Mouse (Mus musculus): ENCODE data around the gene Nrxn3. TPM values are rescaled to one million over a fixed set of nuclear protein-coding genes. Genes with fewer than 3 reads are reported as not detected.

Gene Nrxn3
- 6.4 and 6.9 TPM in 2 replicates for polyA plus RNA-seq (2016; fragmentation: Nextera tagmentation; extraction: Ambion mirVana)

DNA sequence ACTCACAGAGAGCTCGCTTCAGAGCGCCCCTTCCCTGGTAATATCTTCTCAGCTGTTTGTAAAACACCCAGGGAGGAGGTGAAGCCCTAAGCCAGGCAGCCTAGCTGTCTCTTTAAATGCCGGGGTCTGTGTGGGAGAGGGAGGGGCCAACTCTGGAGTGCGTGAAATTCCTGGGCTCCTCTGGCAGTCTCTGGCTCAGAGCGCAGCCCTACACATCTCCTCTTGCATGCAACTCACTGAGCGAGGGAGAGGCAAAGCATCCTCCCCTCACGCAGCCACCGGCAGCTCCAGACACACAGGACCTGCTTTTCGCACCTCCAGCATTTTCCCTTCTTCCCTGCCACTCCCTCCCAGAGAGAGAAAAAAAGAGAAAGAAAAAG is at the start of gene Nrxn3:
Gene Nrxn3, plus strand, starts transcription at position 186 of the 380 bp plus-strand sequence.
- H3K9me3 ChIP-seq: no peaks in the 10 kb centered on the region
- no peak within 1 kb of the TSS for H3K27ac ChIP-seq
- 2% methylated on average over 9 of the region's 9 CpGs for WGBS

DNA sequence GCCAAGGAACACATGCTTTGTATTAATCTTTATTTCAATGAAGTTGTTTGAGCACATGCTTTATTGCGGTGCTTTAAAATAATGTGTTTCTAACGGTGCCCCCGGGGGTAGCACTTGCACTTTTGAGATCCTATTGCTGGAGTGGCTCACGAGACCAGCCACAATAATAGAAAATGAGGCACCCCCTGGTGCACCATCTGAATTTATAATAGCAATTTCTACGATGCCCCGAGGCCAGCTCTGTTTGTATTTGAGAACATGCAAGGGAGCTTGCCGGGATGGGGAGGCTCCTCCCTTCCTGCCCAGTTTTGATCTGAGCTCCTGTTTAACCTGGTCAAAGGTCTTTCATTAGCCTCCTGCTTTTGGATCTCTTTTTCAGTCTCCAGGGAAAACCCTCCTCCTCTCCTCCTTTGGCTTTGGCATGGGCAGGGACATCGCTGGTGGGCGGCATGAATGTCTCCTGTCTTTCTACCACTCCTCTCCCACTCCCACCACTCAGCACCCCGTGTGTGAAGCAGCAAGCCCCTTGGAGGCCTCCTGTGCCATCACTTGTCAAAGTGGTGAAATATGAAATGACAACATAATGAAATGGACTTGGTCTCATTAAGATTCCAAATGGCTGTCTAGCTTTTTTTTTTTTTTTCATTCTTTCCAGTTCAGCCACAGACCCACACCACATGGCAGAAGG is 18.4 kb upstream of the Nrxn3 start:
- Histone ChIP-seq H3K4me1 (peaks cover 7% of the 10 kb centered on the region; the same call in 1 of the 2 replicates), H3K27me3 (ENCODE audit: poor library complexity, severe bottlenecking) (no peaks in the 10 kb centered on the region), H3K36me3 (replicated peaks) (no peaks in the 10 kb centered on the region), H3K27ac (no peak overlapping the region), H3K9me3 (no peaks in the 10 kb centered on the region), H3K4me3 (no peak overlapping the region)
- DNase-seq (ENCODE audit: extremely low spot score, low spot score): no peak
- WGBS: 75% methylated on average over 10 of the region's 10 CpGs

More for the DNA sequence above, at the start of gene Nrxn3:
- H3K4me3 ChIP-seq: peak within 1 kb of the TSS; percentile 48
- H3K27me3 ChIP-seq (ENCODE audit: poor library complexity, severe bottlenecking): peaks cover 13% of the 10 kb centered on the region; the same call in 1 of the 2 replicates
- H3K36me3 ChIP-seq (replicated peaks): no peaks in the 10 kb centered on the region
- peaks cover 14% of the 10 kb centered on the region for H3K4me1 ChIP-seq
- DNase-seq (ENCODE audit: extremely low spot score, low spot score): peak; percentile 74

DNA sequence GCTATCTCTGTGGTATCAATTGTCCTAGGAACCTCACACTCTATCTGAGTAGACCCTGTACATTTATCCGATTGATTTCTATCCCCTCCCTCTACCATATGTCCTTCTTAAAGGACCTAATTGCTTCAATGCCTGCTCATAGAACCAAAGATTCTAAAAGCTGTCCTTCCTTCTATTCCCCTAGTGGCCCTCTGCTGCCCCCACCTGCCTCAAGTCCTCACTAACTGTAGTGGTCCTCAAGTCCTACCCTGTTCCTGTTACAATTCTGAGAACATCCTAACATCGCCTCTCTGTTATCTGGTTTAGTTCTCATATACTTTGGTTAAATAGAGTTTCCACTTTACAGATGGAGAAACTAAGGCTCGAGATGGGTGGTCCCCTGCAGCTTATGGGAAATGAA is 16.7 kb upstream of the Nrxn3 start:
- peaks cover 7% of the 10 kb centered on the region; the same call in 1 of the 2 replicates for H3K4me1 ChIP-seq
- H3K27me3 ChIP-seq (ENCODE audit: poor library complexity, severe bottlenecking): no peaks in the 10 kb centered on the region
- H3K27ac ChIP-seq: no peak overlapping the region
- whole genome bisulfite sequencing: 77% methylated on average over 3 of the region's 3 CpGs
- no peaks in the 10 kb centered on the region for H3K36me3 ChIP-seq (replicated peaks)
- no peaks in the 10 kb centered on the region for H3K9me3 ChIP-seq
- H3K4me3 ChIP-seq: no peak overlapping the region
- no peak for DNase-seq (ENCODE audit: extremely low spot score, low spot score)

DNA sequence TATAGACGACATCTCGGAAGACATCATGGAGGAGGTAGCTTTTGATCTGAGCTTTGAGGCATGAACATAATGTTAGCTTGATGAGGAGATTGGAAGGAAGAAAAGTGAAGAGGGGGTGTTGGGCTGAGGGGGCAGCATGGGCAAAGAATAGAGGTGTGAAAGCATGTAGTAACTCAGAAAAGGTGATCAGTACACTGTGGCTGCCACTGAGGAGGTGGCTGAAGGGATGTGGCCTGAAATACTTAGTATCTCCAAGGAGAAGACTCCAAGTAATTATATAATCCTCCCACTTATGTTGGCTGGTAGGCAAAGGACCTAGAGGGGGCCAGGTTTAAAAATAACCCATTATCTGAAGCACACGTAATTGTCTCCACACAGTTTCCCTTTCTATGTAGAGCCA is 14.9 kb upstream of the Nrxn3 start:
- no peak for DNase-seq (ENCODE audit: extremely low spot score, low spot score)
- H3K27ac ChIP-seq: no peak overlapping the region
- H3K9me3 ChIP-seq: no peaks in the 10 kb centered on the region
- H3K4me3 ChIP-seq: no peak overlapping the region
- 91% methylated on average over 3 of the region's 3 CpGs for WGBS
- no peaks in the 10 kb centered on the region for H3K36me3 ChIP-seq (replicated peaks)
- peaks cover 7% of the 10 kb centered on the region; the same call in 1 of the 2 replicates for H3K4me1 ChIP-seq
- H3K27me3 ChIP-seq (ENCODE audit: poor library complexity, severe bottlenecking): no peaks in the 10 kb centered on the region

DNA sequence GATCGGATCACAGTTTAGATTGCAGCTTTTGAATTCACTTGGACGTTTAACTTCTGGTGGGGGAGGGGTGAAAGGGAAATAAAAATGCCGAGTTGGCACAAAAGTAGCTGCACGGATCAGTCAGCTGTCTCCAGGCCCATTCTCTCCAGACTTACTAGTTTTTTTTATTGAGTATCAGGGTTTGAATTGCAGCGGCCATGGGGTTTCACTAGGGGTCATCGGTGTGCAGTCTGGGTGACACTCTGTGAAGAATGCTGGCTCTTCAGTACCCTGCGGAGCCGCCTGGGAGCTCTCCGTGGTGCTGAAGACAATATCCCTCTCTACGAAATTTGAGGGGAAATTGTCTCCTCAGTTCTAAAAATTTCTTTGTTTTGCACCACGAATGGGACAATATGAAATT is 13.5 kb upstream of the Nrxn3 start:
- H3K27ac ChIP-seq: no peak overlapping the region
- WGBS: 9% methylated on average over 11 of the region's 11 CpGs
- no peaks in the 10 kb centered on the region for H3K36me3 ChIP-seq (replicated peaks)
- peak; percentile 75 for DNase-seq (ENCODE audit: extremely low spot score, low spot score)
- no peak overlapping the region for H3K4me3 ChIP-seq
- no peaks in the 10 kb centered on the region for H3K27me3 ChIP-seq (ENCODE audit: poor library complexity, severe bottlenecking)
- H3K4me1 ChIP-seq: peaks cover 5% of the 10 kb centered on the region; the same call in 1 of the 2 replicates
- H3K9me3 ChIP-seq: no peaks in the 10 kb centered on the region

DNA sequence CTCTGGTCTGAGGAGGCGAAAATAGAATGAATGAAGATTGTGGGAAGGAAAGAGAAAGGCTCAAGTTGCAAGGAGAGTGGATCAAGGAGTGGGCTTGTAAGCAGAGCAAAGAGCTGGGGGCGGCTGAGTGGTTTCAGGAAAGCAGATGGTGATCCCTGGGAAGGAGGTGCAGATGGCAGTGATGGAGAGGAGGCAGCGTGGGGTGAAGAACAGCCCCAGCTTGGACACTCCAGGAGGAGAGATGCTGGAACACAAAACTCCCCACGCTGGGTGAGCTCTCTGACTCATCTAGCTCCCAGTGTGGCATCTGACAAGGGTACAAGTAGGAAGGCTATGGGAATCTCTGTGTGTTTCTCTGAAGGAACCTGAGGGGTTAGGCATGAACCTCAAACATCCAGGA is 9.2 kb upstream of the Nrxn3 start:
- Histone ChIP-seq H3K4me3 (no peak overlapping the region), H3K27ac (no peak overlapping the region), H3K27me3 (ENCODE audit: poor library complexity, severe bottlenecking) (no peaks in the 10 kb centered on the region), H3K9me3 (no peaks in the 10 kb centered on the region), H3K4me1 (no peaks in the 10 kb centered on the region), H3K36me3 (replicated peaks) (no peaks in the 10 kb centered on the region)
- DNase-seq (ENCODE audit: extremely low spot score, low spot score): no peak
- WGBS: 82% methylated on average over 4 of the region's 4 CpGs

DNA sequence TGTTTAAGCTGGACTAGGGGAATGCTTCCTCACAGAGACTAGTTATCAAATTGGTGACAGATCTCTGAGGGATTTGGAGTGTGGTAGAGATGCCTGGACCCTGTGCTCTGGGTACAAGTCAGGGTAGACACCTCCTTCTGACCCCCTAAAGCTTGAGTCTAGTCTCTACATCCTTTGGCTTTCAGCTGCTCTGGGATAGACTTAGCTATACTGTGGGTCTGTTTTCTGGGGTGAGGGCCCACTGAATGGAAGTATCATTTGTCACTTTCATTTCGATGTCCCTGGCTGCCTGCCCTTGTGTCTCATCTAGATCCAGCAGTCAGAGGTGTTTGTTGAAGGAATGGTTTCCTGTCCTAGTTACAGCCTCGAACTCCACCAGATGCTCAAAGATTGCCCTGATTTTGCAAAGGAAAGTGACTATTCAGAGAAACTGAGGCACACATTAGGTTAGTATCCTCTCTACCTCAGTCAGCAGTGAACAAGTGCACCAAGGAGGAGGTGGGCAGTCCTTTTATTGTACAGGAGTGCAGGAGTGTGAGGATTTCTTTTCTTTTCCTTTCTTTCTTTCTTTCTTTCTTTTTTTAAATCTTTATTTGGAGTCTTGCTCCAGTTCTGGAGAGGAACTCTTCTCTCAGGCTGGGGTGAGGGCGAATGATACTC is 515 bp upstream of the Nrxn3 start:
- Histone ChIP-seq H3K9me3 (no peaks in the 10 kb centered on the region), H3K27me3 (ENCODE audit: poor library complexity, severe bottlenecking) (peaks cover 13% of the 10 kb centered on the region; the same call in 1 of the 2 replicates), H3K4me1 (peaks cover 14% of the 10 kb centered on the region), H3K36me3 (replicated peaks) (no peaks in the 10 kb centered on the region), H3K4me3 (peak overlapping the region; percentile 48), H3K27ac (no peak overlapping the region)
- WGBS: 52% methylated on average over 3 of the region's 3 CpGs
- no peak for DNase-seq (ENCODE audit: extremely low spot score, low spot score)

DNA sequence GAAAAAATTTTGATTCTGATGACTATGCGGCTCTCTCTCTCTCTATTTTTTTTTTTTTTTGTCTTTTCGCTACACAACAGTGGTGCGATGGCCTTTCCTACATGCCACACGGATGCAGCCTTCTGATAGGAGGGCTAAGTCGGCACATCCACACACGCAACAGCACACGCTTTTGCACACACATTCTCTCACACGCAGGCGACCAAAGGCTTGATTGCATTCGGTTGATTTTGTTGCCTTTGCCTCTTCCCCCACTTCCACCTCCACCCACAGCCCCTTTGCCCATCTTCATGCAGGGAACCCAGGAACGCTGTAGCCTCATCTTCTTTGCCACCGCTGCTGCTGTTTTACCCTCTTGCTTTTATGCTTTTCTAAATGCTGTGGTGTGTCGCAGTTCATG is 3.6 kb downstream of the Nrxn3 start:
- Histone ChIP-seq H3K36me3 (replicated peaks) (no peaks in the 10 kb centered on the region), H3K4me1 (peaks cover 14% of the 10 kb centered on the region), H3K4me3 (no peak overlapping the region), H3K27ac (no peak overlapping the region), H3K9me3 (no peaks in the 10 kb centered on the region), H3K27me3 (ENCODE audit: poor library complexity, severe bottlenecking) (peaks cover 13% of the 10 kb centered on the region; the same call in 1 of the 2 replicates)
- 95% methylated on average over 13 of the region's 13 CpGs for WGBS
- DNase-seq (ENCODE audit: extremely low spot score, low spot score): no peak

DNA sequence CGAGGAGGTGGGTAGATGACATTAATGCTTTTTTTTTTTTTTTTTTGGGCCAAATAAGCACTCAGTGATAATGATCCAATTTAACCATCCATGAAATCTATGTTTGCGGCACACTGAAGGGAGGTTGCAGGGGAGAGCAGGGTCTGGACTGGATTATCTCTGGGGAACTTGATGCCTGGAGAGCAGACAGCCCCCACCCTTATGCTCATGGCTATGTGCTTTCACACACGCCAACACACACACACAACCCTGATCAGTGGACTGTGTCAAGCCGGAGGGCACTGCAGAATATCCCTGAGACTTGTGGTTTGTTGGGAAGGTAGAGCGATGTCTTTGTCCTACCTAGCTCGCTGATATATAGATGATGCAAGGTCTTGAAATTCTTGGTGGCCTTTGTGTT is 4.1 kb downstream of the Nrxn3 start:
- Histone ChIP-seq H3K36me3 (replicated peaks) (no peaks in the 10 kb centered on the region), H3K27me3 (ENCODE audit: poor library complexity, severe bottlenecking) (peaks cover 13% of the 10 kb centered on the region; the same call in 1 of the 2 replicates), H3K4me3 (no peak overlapping the region), H3K4me1 (peaks cover 14% of the 10 kb centered on the region), H3K9me3 (no peaks in the 10 kb centered on the region), H3K27ac (no peak overlapping the region)
- DNase-seq (ENCODE audit: extremely low spot score, low spot score): no peak
- 79% methylated on average over 6 of the region's 6 CpGs for WGBS

DNA sequence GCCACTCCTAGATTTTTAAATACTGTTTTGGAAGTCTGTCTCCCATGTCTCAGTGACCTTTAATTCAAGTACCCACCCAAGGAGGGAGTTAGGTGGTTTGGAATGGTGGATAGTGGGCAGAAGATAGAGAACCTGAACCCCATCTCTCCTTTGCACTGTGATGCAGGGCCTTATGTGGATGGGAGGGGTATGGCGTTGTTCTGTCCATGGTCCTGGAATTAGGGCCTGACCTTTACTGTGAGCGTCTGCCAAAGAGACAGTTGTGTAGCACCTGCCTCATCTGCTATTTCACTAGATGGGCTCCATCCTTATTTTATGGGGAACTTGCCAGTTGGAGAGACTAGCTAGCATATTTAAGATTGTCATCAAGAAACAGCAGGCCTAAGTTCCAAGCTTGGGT is 8.0 kb downstream of the Nrxn3 start:
- WGBS: 65% methylated on average over 2 of the region's 2 CpGs
- no peaks in the 10 kb centered on the region for H3K36me3 ChIP-seq (replicated peaks)
- H3K27me3 ChIP-seq (ENCODE audit: poor library complexity, severe bottlenecking): no peaks in the 10 kb centered on the region
- H3K9me3 ChIP-seq: no peaks in the 10 kb centered on the region
- no peak for DNase-seq (ENCODE audit: extremely low spot score, low spot score)
- H3K4me1 ChIP-seq: no peaks in the 10 kb centered on the region
- no peak overlapping the region for H3K27ac ChIP-seq
- H3K4me3 ChIP-seq: no peak overlapping the region

DNA sequence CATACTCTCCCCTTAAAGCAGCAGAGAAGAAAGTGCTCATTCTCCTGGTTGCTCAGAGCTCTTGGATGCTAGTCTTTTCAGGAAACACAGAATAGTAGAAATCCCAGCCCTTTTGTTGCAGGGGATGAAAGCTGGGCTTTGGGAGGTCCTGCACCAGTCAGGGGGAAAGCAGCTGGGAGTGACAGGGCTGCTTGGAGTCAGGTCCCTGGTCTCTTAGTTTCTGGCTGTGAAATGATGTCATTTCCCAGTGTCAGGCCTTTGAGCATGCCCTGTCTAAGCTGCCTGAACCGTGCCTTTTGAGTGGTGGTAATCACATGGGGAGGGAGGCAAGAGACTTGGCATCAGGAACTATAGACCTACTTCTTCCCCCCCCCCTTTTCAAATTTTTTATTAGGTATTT is 12.4 kb downstream of the Nrxn3 start:
- 42% methylated on average over 1 of the region's 1 CpGs for WGBS
- no peaks in the 10 kb centered on the region for H3K4me1 ChIP-seq
- no peak overlapping the region for H3K27ac ChIP-seq
- no peaks in the 10 kb centered on the region for H3K27me3 ChIP-seq (ENCODE audit: poor library complexity, severe bottlenecking)
- H3K9me3 ChIP-seq: no peaks in the 10 kb centered on the region
- no peaks in the 10 kb centered on the region for H3K36me3 ChIP-seq (replicated peaks)
- DNase-seq (ENCODE audit: extremely low spot score, low spot score): no peak
- no peak overlapping the region for H3K4me3 ChIP-seq

DNA sequence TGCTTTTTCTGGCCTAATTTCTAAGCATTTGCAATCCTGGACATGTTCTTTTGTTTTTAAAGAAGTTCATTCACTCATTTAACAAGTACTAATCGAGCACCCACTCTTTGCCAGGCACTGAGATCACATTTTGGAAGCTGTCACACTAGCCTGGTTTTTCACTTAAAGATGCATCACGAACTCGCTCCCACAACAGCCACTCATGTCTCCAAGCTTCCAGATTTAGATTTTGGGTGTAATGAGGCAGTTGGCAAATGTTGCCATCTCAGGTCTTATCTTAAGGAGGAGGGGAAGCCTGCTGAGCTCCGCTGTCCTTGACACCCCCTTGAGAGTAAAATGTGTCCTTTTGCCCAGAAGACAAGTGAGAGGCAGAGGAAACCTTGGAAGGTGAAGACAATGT is 14.4 kb downstream of the Nrxn3 start:
- 84% methylated on average over 4 of the region's 4 CpGs for WGBS
- H3K27ac ChIP-seq: no peak overlapping the region
- H3K4me3 ChIP-seq: no peak overlapping the region
- no peak for DNase-seq (ENCODE audit: extremely low spot score, low spot score)
- no peaks in the 10 kb centered on the region for H3K4me1 ChIP-seq
- H3K9me3 ChIP-seq: no peaks in the 10 kb centered on the region
- H3K27me3 ChIP-seq (ENCODE audit: poor library complexity, severe bottlenecking): no peaks in the 10 kb centered on the region
- no peaks in the 10 kb centered on the region for H3K36me3 ChIP-seq (replicated peaks)

DNA sequence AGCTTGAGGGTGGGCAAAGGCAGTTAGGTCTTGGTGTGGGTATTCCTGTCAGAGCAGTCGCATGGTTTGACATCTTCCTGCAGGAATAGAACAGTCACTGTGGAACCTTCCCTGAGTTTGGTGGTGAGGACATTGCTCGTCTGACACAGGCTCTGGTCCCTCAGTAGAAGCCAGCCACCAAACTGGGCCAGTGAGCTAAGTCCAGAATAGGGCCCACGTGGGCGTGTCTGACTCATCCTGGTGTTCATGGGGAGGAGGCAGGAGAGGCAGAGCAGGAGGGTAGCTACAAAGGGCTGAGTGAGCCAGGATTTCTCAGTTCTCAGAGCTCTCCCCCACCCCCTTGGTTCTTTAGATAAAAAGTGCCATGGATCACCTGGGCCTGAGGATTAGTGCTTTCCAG is 15.9 kb downstream of the Nrxn3 start:
- Histone ChIP-seq H3K9me3 (no peaks in the 10 kb centered on the region), H3K4me1 (no peaks in the 10 kb centered on the region), H3K36me3 (replicated peaks) (no peaks in the 10 kb centered on the region), H3K4me3 (no peak overlapping the region), H3K27ac (no peak overlapping the region), H3K27me3 (ENCODE audit: poor library complexity, severe bottlenecking) (no peaks in the 10 kb centered on the region)
- WGBS: 72% methylated on average over 4 of the region's 4 CpGs
- no peak for DNase-seq (ENCODE audit: extremely low spot score, low spot score)

Measured in forebrain, embryonic 10.5 days (tissue).